Mouse (Mus musculus) olfactory bulb, adult 2 months (tissue): Measurements from ENCODE around the gene Gm17304.

Experiments
- CTCF ChIP-seq: fragments of 200-500 bp; IDR thresholded peaks from 2 replicates; pipeline ENCODE4 v1.5.1; 2012; ENCODE audit warnings: low read depth, mild to moderate bottlenecking, low read length, moderate library complexity; ENCODE audit not compliant: insufficient read depth
- POLR2A ChIP-seq: fragments of 200-500 bp; IDR thresholded peaks from 2 replicates; pipeline ENCODE4 v1.6.1; 2012; ENCODE audit warnings: mild to moderate bottlenecking, low read depth, low read length, moderate library complexity; ENCODE audit not compliant: insufficient read depth

DNA sequence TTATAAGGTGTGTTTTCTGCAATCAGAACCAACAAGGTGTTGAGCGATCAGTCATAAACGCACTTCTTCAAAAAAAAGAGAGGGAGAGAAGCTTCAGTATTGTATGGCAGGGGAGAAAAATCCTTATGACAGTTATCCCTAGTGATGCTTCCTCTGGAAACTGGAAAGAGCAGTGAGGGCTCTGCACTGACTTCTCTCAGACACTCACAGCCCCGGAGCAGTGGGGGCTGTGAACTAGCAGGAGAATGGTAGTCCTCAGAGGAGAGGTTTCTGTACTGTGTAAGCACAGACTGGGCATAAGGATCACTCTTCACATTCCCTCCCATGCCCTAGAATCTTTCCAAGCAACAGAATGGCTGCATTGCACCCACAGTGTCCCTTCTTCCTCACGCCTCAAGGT lies 33.8 kb upstream of the Gm17304 start:
- no peak for TF ChIP-seq CTCF
- no peak for TF ChIP-seq POLR2A
